Mouse (Mus musculus): ENCODE measurements at regions not wholly inside any gene's neighbourhood (a gene's known extent, or its start where the extent isn't known, plus 50 kb on each side); places are given as distances from the start of the nearest gene placed in this dataset.

GRCm38 (mm10) chr8:17782650-17783049, 1195.4 kb downstream of the Defb40 start:
- in situ Hi-C loops (cut with MboI; ENCODE audit: low pct_unique_long_range_greater_than_20kb in 1 of 2, low sequenced_read_pairs in 2 of 2, unreplicated experiment in 1 of 2) = loop anchor here in 1 of 2 experiments (25.0 kb wide), 1 partner anchor 780 kb away; no protein-coding TSS in a partner anchor

GRCm38 (mm10) chr8:17781559-17782283, 1196.3 kb downstream of the Defb40 start:
- in situ Hi-C loops (cut with MboI; ENCODE audit: low pct_unique_long_range_greater_than_20kb in 1 of 2, low sequenced_read_pairs in 2 of 2, unreplicated experiment in 1 of 2) = loop anchor here in 1 of 2 experiments (25.0 kb wide), 1 partner anchor 781 kb away; no protein-coding TSS in a partner anchor

GRCm38 (mm10) chr8:17775411-17775810, 1202.6 kb downstream of the Defb40 start:
- in situ Hi-C loops (cut with MboI; ENCODE audit: low pct_unique_long_range_greater_than_20kb in 1 of 2, low sequenced_read_pairs in 2 of 2, unreplicated experiment in 1 of 2) = loop anchor here in 1 of 2 experiments (25.0 kb wide), 1 partner anchor 787 kb away; no protein-coding TSS in a partner anchor

GRCm38 (mm10) chr8:17773311-17773710, 1204.7 kb downstream of the Defb40 start:
- in situ Hi-C loops (cut with MboI; ENCODE audit: low pct_unique_long_range_greater_than_20kb in 1 of 2, low sequenced_read_pairs in 2 of 2, unreplicated experiment in 1 of 2) = no loop called here

GRCm38 (mm10) chr8:17767441-17768007, 1210.5 kb downstream of the Defb40 start:
- in situ Hi-C loops (cut with MboI; ENCODE audit: low pct_unique_long_range_greater_than_20kb in 1 of 2, low sequenced_read_pairs in 2 of 2, unreplicated experiment in 1 of 2) = no loop called here

- in situ Hi-C loops (cut with MboI; ENCODE audit: low pct_unique_long_range_greater_than_20kb in 1 of 2, low sequenced_read_pairs in 2 of 2, unreplicated experiment in 1 of 2) = no loop called here
Observed at GRCm38 (mm10) chr8:17724672-17725071, 1253.4 kb downstream of the Defb40 start.

- in situ Hi-C loops (cut with MboI; ENCODE audit: low pct_unique_long_range_greater_than_20kb in 1 of 2, low sequenced_read_pairs in 2 of 2, unreplicated experiment in 1 of 2) = no loop called here
Observed at GRCm38 (mm10) chr8:17709162-17709561, 1268.9 kb downstream of the Defb40 start.

GRCm38 (mm10) chr8:17708409-17708808, 1269.6 kb downstream of the Defb40 start:
- in situ Hi-C loops (cut with MboI; ENCODE audit: low pct_unique_long_range_greater_than_20kb in 1 of 2, low sequenced_read_pairs in 2 of 2, unreplicated experiment in 1 of 2) = no loop called here

- in situ Hi-C loops (cut with MboI; ENCODE audit: low pct_unique_long_range_greater_than_20kb in 1 of 2, low sequenced_read_pairs in 2 of 2, unreplicated experiment in 1 of 2) = no loop called here
Observed at GRCm38 (mm10) chr8:17704289-17704688, 1273.8 kb downstream of the Defb40 start.

GRCm38 (mm10) chr8:17700362-17700761, 1277.7 kb downstream of the Defb40 start:
- in situ Hi-C loops (cut with MboI; ENCODE audit: low pct_unique_long_range_greater_than_20kb in 1 of 2, low sequenced_read_pairs in 2 of 2, unreplicated experiment in 1 of 2) = no loop called here

- in situ Hi-C loops (cut with MboI; ENCODE audit: low pct_unique_long_range_greater_than_20kb in 1 of 2, low sequenced_read_pairs in 2 of 2, unreplicated experiment in 1 of 2) = no loop called here
Observed at GRCm38 (mm10) chr8:17690074-17690848, 1287.8 kb downstream of the Defb40 start.

GRCm38 (mm10) chr8:17689641-17690040, 1288.4 kb downstream of the Defb40 start:
- in situ Hi-C loops (cut with MboI; ENCODE audit: low pct_unique_long_range_greater_than_20kb in 1 of 2, low sequenced_read_pairs in 2 of 2, unreplicated experiment in 1 of 2) = no loop called here

GRCm38 (mm10) chr8:17687084-17687483, 1291.0 kb downstream of the Defb40 start:
- in situ Hi-C loops (cut with MboI; ENCODE audit: low pct_unique_long_range_greater_than_20kb in 1 of 2, low sequenced_read_pairs in 2 of 2, unreplicated experiment in 1 of 2) = no loop called here

GRCm38 (mm10) chr8:17664371-17665141, 1313.5 kb downstream of the Defb40 start:
- in situ Hi-C loops (cut with MboI; ENCODE audit: low pct_unique_long_range_greater_than_20kb in 1 of 2, low sequenced_read_pairs in 2 of 2, unreplicated experiment in 1 of 2) = no loop called here

GRCm38 (mm10) chr8:17659753-17660361, 1318.2 kb downstream of the Defb40 start:
- in situ Hi-C loops (cut with MboI; ENCODE audit: low pct_unique_long_range_greater_than_20kb in 1 of 2, low sequenced_read_pairs in 2 of 2, unreplicated experiment in 1 of 2) = no loop called here

- in situ Hi-C loops (cut with MboI; ENCODE audit: low pct_unique_long_range_greater_than_20kb in 1 of 2, low sequenced_read_pairs in 2 of 2, unreplicated experiment in 1 of 2) = no loop called here
Observed at GRCm38 (mm10) chr8:17653786-17654185, 1324.3 kb downstream of the Defb40 start.

- in situ Hi-C loops (cut with MboI; ENCODE audit: low pct_unique_long_range_greater_than_20kb in 1 of 2, low sequenced_read_pairs in 2 of 2, unreplicated experiment in 1 of 2) = no loop called here
Observed at GRCm38 (mm10) chr8:17647559-17647958, 1330.5 kb downstream of the Defb40 start.

- in situ Hi-C loops (cut with MboI; ENCODE audit: low pct_unique_long_range_greater_than_20kb in 1 of 2, low sequenced_read_pairs in 2 of 2, unreplicated experiment in 1 of 2) = no loop called here
Observed at GRCm38 (mm10) chr8:17621109-17621508, 1356.9 kb downstream of the Defb40 start.
